Mouse (Mus musculus) CH12.LX (cell line): Measurements from ENCODE around the gene Mrm1.

Experiments used
- CTCF ChIP-seq, 2 experiments: IDR thresholded peaks in 1 of 2; conservative IDR thresholded peaks in 1 of 2; 2 replicates each; pipeline ENCODE4 v1.5.1; 2011 to 2012; ENCODE audit warnings: low read depth in 2 of 2, low read length in 2 of 2, improper control_type of control experiment in 1 of 2, inconsistent platforms in 1 of 2, mild to moderate bottlenecking in 1 of 2, moderate library complexity in 1 of 2
- ELF1 ChIP-seq: IDR thresholded peaks from 2 replicates; pipeline ENCODE4 v1.6.1; 2014; ENCODE audit warnings: low read depth, mild to moderate bottlenecking, inconsistent platforms, low read length, improper control_type of control experiment
- ETS1 ChIP-seq: conservative IDR thresholded peaks from 2 replicates; pipeline ENCODE4 v1.6.1; 2012; ENCODE audit warnings: low read depth, mild to moderate bottlenecking, inconsistent platforms, low read length, improper control_type of control experiment, moderate library complexity
- GABPA ChIP-seq: IDR thresholded peaks from 2 replicates; pipeline ENCODE4 v1.6.1; 2012; ENCODE audit warnings: low read depth, low read length, improper control_type of control experiment, inconsistent platforms; ENCODE audit not compliant: insufficient replicate concordance
- MAX ChIP-seq: IDR thresholded peaks from 2 replicates; pipeline ENCODE4 v1.6.1; 2011; ENCODE audit warnings: low read length, improper control_type of control experiment
- POLR2A ChIP-seq: IDR thresholded peaks from 2 replicates; pipeline ENCODE4 v1.6.1; 2011; ENCODE audit warnings: low read depth, mild to moderate bottlenecking, improper control_type of control experiment, low read length
- ZNF384 ChIP-seq: IDR thresholded peaks from 2 replicates; pipeline ENCODE4 v1.6.1; 2012; ENCODE audit warnings: low read depth, low read length, improper control_type of control experiment, inconsistent platforms

- TF ChIP-seq CTCF (conservative IDR thresholded peaks at IDR 0.05 in 1 of 2, IDR thresholded peaks at IDR 0.05 in 1 of 2; ENCODE audit: low read depth in 2 of 2, low read length in 2 of 2) = no peak
- no peak for TF ChIP-seq POLR2A
- no peak for TF ChIP-seq ETS1
- TF ChIP-seq ZNF384 = no peak
- no peak for TF ChIP-seq MAX
- no peak for TF ChIP-seq GABPA
- TF ChIP-seq ELF1 = no peak
Measured at GRCm38 (mm10) chr11:84790383-84790782, 28.9 kb downstream of the Mrm1 start.
